Comparison of ENCODE assay signal across 9 mouse cellular contexts in the genomic region with DNA sequence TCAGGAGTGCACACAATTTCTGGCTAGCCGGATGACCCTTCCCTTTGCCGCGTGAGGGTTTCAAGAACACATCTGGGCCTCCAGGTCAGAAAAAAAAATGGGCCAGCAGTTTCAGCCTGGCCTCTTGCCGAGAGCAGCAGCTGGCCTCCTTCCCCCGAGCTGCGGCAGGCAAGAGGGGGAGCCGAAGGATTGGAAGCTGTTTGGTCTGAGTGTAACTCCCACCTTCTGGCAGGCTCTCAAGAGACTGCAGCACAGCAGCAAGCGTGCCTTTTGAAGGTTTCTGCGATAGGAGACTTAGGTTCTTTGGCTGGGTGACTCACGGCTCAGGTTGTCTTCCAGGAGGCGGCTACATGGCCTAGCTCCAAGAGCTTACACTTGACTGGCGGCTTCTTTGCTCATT.
A peak's percentile ranks its signal among the peaks of the same experiment; 100 is the strongest.
DNase-seq lines count a peak whose midpoint lies in the region; ATAC-seq and TF ChIP-seq lines count a peak whose summit lies in the region.
"Had no signal": no experiment of that assay in that cellular context is flagged by ENCODE, and none has a peak within 500 bp of the region (broad histone marks: within the 10 kb centered on the region; RNA-seq: fewer than 3 reads in every experiment).

No protein-coding gene starts in this region.

- 35% methylated on average over 12 of the region's 12 CpGs for WGBS in midbrain, postnatal 0 days
- WGBS in midbrain, embryonic 11.5 days: 66% methylated on average over 12 of the region's 12 CpGs
- 60% methylated on average over 12 of the region's 12 CpGs for WGBS in liver, embryonic 11.5 days
- WGBS in midbrain, embryonic 10.5 days: 64% methylated on average over 12 of the region's 12 CpGs

- peak overlapping the region; percentile 7; the same call in 1 of the 2 replicates for H3K27ac ChIP-seq in midbrain, postnatal 0 days (ENCODE audit: low read depth, low read length)
- H3K27ac ChIP-seq in midbrain, embryonic 11.5 days (ENCODE audit: low read depth, low read length): no peak overlapping the region
- no peak overlapping the region for H3K27ac ChIP-seq in liver, embryonic 11.5 days (ENCODE audit: low read depth, low read length)
- H3K27ac ChIP-seq in midbrain, embryonic 10.5 days (replicated peaks): no peak overlapping the region
- H3K27ac ChIP-seq: heart, embryonic 13.5 days had no signal

- ATAC-seq in midbrain, postnatal 0 days (ENCODE audit: low FRiP score): no peak
- no peak for ATAC-seq in midbrain, embryonic 11.5 days (ENCODE audit: low FRiP score)
- no peak for ATAC-seq in erythroid progenitor cell, adult 5-6 weeks (replicated peaks; ENCODE audit: low FRiP score, poor library complexity, severe bottlenecking)
- ATAC-seq in liver, embryonic 11.5 days (replicated peaks; ENCODE audit: low FRiP score): no peak

- peak; percentile 51 for DNase-seq in midbrain, postnatal 0 days (ENCODE audit: low spot score)
- DNase-seq in midbrain, embryonic 11.5 days (ENCODE audit: low spot score, missing footprints): no peak
- DNase-seq in heart, adult 8-10 months (ENCODE audit: low spot score): peak; percentile 41
- DNase-seq in kidney, postnatal 14 days: peak; percentile 60
- DNase-seq in ovary, postnatal 10 days (ENCODE audit: low spot score): peak; percentile 36
- no peak for DNase-seq in liver, embryonic 11.5 days (ENCODE audit: low spot score)
- no peak for DNase-seq in midbrain, embryonic 10.5 days (ENCODE audit: low spot score)

- no peak overlapping the region for H3K4me3 ChIP-seq in midbrain, postnatal 0 days (ENCODE audit: low read depth, low read length)
- no peak overlapping the region for H3K4me3 ChIP-seq in midbrain, embryonic 11.5 days (ENCODE audit: low read depth, low read length)
- H3K4me3 ChIP-seq in liver, embryonic 11.5 days (ENCODE audit: low read depth, low read length): no peak overlapping the region
- H3K4me3 ChIP-seq in midbrain, embryonic 10.5 days: no peak overlapping the region
- H3K4me3 ChIP-seq: heart, embryonic 13.5 days had no signal

- H3K9me3 ChIP-seq in midbrain, postnatal 0 days (ENCODE audit: low read length): no peaks in the 10 kb centered on the region
- H3K9me3 ChIP-seq in midbrain, embryonic 11.5 days (ENCODE audit: control insufficient read depth, low read length): no peaks in the 10 kb centered on the region
- no peaks in the 10 kb centered on the region for H3K9me3 ChIP-seq in liver, embryonic 11.5 days (ENCODE audit: control insufficient read depth, low read length)
- H3K9me3 ChIP-seq in midbrain, embryonic 10.5 days (replicated peaks): no peaks in the 10 kb centered on the region
- H3K9me3 ChIP-seq: heart, embryonic 13.5 days had no signal

- no peaks in the 10 kb centered on the region for H3K36me3 ChIP-seq in midbrain, postnatal 0 days (ENCODE audit: insufficient read depth, low read length)
- H3K36me3 ChIP-seq in midbrain, embryonic 11.5 days (ENCODE audit: control insufficient read depth, insufficient read depth, low read length): no peaks in the 10 kb centered on the region
- no peaks in the 10 kb centered on the region for H3K36me3 ChIP-seq in liver, embryonic 11.5 days (ENCODE audit: control insufficient read depth, insufficient read depth, low read length)
- H3K36me3 ChIP-seq in midbrain, embryonic 10.5 days: no peaks in the 10 kb centered on the region
- H3K36me3 ChIP-seq: heart, embryonic 13.5 days had no signal

- peaks cover 8% of the 10 kb centered on the region for H3K4me1 ChIP-seq in midbrain, postnatal 0 days (ENCODE audit: insufficient read depth, low read length)
- H3K4me1 ChIP-seq in midbrain, embryonic 11.5 days (ENCODE audit: control insufficient read depth, insufficient read depth, low read length): peaks cover 5% of the 10 kb centered on the region
- H3K4me1 ChIP-seq in liver, embryonic 11.5 days (replicated peaks; ENCODE audit: control insufficient read depth, insufficient read depth, low read length): no peaks in the 10 kb centered on the region
- H3K4me1 ChIP-seq in midbrain, embryonic 10.5 days: peaks cover 20% of the 10 kb centered on the region

- no peak overlapping the region for H3K4me2 ChIP-seq in midbrain, postnatal 0 days (ENCODE audit: low read depth, low read length, poor library complexity, severe bottlenecking)
- H3K4me2 ChIP-seq in midbrain, embryonic 11.5 days: no peak overlapping the region
- no peak overlapping the region for H3K4me2 ChIP-seq in liver, embryonic 11.5 days
- H3K4me2 ChIP-seq: heart, embryonic 13.5 days had no signal

- H3K9ac ChIP-seq in midbrain, postnatal 0 days (replicated peaks; ENCODE audit: low read length, poor library complexity, severe bottlenecking): no peak overlapping the region
- H3K9ac ChIP-seq in midbrain, embryonic 11.5 days (ENCODE audit: low read length): no peak overlapping the region
- no peak overlapping the region for H3K9ac ChIP-seq in liver, embryonic 11.5 days (ENCODE audit: low read depth, low read length)
- H3K9ac ChIP-seq: heart, embryonic 13.5 days had no signal

- TF ChIP-seq CTCF in midbrain, postnatal 0 days (IDR thresholded peaks at IDR 0.05): no peak

- H3K27me3 ChIP-seq in midbrain, postnatal 0 days (ENCODE audit: insufficient read depth, low read length): no peaks in the 10 kb centered on the region
- no peaks in the 10 kb centered on the region for H3K27me3 ChIP-seq in midbrain, embryonic 11.5 days (ENCODE audit: control insufficient read depth, insufficient read depth, low read length)
- H3K27me3 ChIP-seq in liver, embryonic 11.5 days (replicated peaks; ENCODE audit: control insufficient read depth, insufficient read depth, low read length): peaks cover 3% of the 10 kb centered on the region
- H3K27me3 ChIP-seq in midbrain, embryonic 10.5 days (ENCODE audit: low read depth, poor library complexity, severe bottlenecking): peaks cover 16% of the 10 kb centered on the region

Comparison
In these comparisons a context has a peak if more than half of its experiments do, and no peak if none do; other contexts are left out.
1. DNase-seq: peak in midbrain, postnatal 0 days (single experiment), heart, adult 8-10 months (single experiment), kidney, postnatal 14 days (single experiment) and ovary, postnatal 10 days (single experiment); none in midbrain, embryonic 11.5 days (single experiment), liver, embryonic 11.5 days (single experiment) and midbrain, embryonic 10.5 days (single experiment).